Mouse (Mus musculus) heart, embryonic 12.5 days (tissue): ENCODE data around the gene Dusp1. TPM values are rescaled to one million over a fixed set of nuclear protein-coding genes. Genes with fewer than 3 reads are reported as not detected.

Experiments used
- ATAC-seq: fragments of 200-750 bp; cut with Nextera tagmentation; 2 replicates; pipeline ENCODE4 v1.8.0; 2017; ENCODE audit warnings: moderate TSS enrichment, moderate library complexity; ENCODE audit not compliant: insufficient number of reproducible peaks, low FRiP score
- H3K27ac ChIP-seq: fragments of 300-500 bp; sonication (generic); 2 replicates; pipeline ENCODE4 v1.5.1; 2016; ENCODE audit warnings: mild to moderate bottlenecking, moderate library complexity; ENCODE audit not compliant: poor library complexity, severe bottlenecking
- H3K27me3 ChIP-seq: fragments of 300-500 bp; sonication (generic); replicated peaks from 2 replicates; pipeline ENCODE4 v1.6.1; 2016; ENCODE audit warnings: mild to moderate bottlenecking, moderate library complexity
- H3K36me3 ChIP-seq: fragments of 300-500 bp; sonication (generic); 2 replicates; pipeline ENCODE4 v1.6.1; 2016; ENCODE audit warnings: mild to moderate bottlenecking, moderate library complexity
- H3K4me1 ChIP-seq: fragments of 300-500 bp; sonication (generic); replicated peaks from 2 replicates; pipeline ENCODE4 v1.6.1; 2016; ENCODE audit warnings: mild to moderate bottlenecking
- H3K4me2 ChIP-seq: fragments of 300-500 bp; sonication (generic); 2 replicates; pipeline ENCODE4 v1.6.1; 2016; ENCODE audit warnings: mild to moderate bottlenecking, moderate library complexity
- H3K4me3 ChIP-seq: fragments of 300-500 bp; sonication (generic); 2 replicates; pipeline ENCODE4 v1.5.1; 2016; ENCODE audit warnings: mild to moderate bottlenecking
- H3K9ac ChIP-seq: fragments of 300-500 bp; sonication (generic); 2 replicates; pipeline ENCODE4 v1.6.1; 2016; ENCODE audit warnings: mild to moderate bottlenecking, moderate library complexity
- H3K9me3 ChIP-seq: fragments of 300-500 bp; sonication (generic); replicated peaks from 2 replicates; pipeline ENCODE4 v1.6.1; 2016; ENCODE audit warnings: mild to moderate bottlenecking, moderate library complexity
- WGBS: fragments of 180-500 bp; shearing (Covaris S2); methylation state at CpG from one replicate; pipeline ENCODE4 v1.1.7; 2016; 5-methylcytosine and 5-hydroxymethylcytosine counted together
- polyA plus RNA-seq: library from polyadenylated mRNA; unstranded; fragments of >200 nt; fragmentation: Nextera tagmentation; extraction: Ambion mirVana; gene quantifications from 2 replicates; pipeline ENCODE4 v1.2.1, GENCODE M21; 2016

Dusp1 gene
- polyA plus RNA-seq, 1 experiment from 2014 or later: 36.2 TPM

DNA sequence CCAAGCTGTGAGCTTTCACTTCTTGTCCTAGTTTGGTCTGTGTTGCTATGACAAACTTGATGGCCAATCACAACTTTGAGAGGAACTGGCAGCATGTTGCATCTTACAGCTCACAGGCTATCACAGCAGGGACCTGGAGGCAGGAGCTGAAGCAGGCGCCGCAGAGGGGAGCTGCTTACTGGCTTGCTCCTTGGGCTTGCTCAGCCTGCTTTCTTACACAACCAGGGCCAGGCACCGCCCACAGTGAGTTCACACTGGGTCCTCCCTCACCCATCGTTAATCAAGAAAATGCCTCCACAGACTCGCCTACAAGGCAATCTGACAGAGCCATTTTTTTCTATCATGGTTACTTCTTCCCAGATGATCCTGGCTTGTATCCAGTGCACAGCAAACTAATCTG lies 74.7 kb downstream of the Dusp1 start:
- peaks cover 2% of the 10 kb centered on the region for H3K9me3 ChIP-seq
- no peak overlapping the region for H3K4me2 ChIP-seq
- H3K27me3 ChIP-seq: no peaks in the 10 kb centered on the region
- H3K9ac ChIP-seq: no peak overlapping the region
- WGBS: 54% methylated on average over 5 of the region's 5 CpGs
- H3K4me1 ChIP-seq: peaks cover 37% of the 10 kb centered on the region
- H3K27ac ChIP-seq: no peak overlapping the region
- H3K4me3 ChIP-seq: no peak overlapping the region
- no peaks in the 10 kb centered on the region for H3K36me3 ChIP-seq
- ATAC-seq: no peak

DNA sequence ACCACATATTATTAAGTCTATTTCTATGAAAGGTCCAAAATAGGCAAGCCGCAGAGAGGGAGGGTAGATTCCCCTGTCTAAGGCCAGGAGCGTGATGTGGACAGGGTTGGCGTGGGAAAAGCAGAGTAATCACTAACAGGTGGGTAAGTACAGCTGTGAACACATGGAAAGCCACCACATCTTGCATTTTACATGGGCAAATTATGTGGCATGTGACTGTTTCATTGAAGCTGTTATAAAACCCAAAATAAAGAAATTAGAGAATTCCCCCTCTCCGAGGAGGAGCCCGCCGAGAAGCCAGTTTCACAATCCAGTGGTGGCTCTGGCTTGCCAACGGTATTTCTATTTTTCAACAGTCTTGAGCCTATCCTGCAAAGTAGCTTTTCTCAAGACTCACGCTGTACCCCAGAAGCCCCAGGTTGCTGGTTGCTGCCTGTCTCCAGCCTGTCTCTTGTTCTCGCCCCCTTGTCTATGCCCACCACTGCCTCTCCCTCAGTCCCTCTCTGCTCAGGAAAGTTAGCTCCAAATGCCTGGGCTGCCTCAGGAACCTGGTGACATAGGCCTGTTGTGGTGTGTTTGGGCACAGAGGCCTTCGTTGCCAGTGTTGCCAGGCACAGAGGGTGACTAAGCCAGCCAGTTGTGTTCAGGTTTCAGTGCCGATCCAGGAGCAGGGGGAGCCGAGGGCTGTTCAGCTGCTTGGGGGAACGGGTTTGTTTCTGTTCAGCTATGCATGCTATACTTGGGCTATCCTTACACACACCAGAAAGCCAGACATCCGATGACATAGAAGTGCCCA lies 77.1 kb downstream of the Dusp1 start:
- no peak for ATAC-seq
- Histone ChIP-seq H3K4me1 (peaks cover 21% of the 10 kb centered on the region), H3K9me3 (no peaks in the 10 kb centered on the region), H3K4me3 (no peak overlapping the region), H3K9ac (no peak overlapping the region), H3K27me3 (no peaks in the 10 kb centered on the region), H3K36me3 (no peaks in the 10 kb centered on the region), H3K27ac (no peak overlapping the region), H3K4me2 (no peak overlapping the region)
- WGBS: 85% methylated on average over 14 of the region's 14 CpGs

DNA sequence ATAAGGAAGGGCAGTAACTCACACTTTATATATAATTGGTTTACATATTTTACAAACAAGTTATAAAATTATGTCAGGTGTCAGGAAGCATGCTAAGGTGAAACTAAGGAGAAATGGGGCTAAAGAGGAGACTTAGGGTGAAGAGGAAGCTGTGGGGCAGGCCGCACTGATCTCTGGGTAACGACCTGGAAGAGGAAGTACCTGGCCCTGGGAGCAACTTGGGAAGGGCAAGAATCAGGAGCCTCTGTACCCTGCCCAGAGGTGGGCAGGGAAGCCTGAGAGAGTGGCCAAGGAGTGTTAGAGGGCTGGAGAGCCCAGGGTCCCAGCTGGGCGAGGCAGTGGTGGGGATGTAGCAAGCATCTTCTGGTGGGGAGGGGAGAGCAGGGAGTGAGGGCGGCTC lies 81.0 kb downstream of the Dusp1 start:
- Histone ChIP-seq H3K4me3 (no peak overlapping the region), H3K4me2 (no peak overlapping the region), H3K36me3 (no peaks in the 10 kb centered on the region), H3K9ac (no peak overlapping the region), H3K4me1 (peaks cover 23% of the 10 kb centered on the region), H3K27me3 (no peaks in the 10 kb centered on the region), H3K9me3 (no peaks in the 10 kb centered on the region), H3K27ac (no peak overlapping the region)
- no peak for ATAC-seq
- WGBS: 90% methylated on average over 4 of the region's 4 CpGs

DNA sequence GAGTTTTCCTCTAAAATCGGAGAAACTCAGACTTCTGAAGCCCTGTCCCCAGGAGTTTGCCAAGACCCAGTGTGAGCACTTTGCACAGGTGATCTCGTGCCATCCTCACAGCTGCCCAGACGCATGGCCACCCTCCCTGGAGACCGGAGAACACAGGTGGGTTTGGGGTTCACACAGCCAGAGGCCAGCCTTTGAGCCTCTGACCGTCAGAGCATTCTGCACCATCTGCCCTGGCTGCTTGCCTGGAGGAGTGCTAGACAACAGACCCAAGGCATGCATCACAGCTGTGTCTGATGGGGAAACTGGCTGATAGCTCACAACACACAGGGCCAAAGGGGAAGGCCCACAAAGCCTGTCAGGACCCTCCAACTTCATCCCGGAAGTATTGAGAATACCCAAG lies 82.3 kb downstream of the Dusp1 start:
- ATAC-seq: no peak

DNA sequence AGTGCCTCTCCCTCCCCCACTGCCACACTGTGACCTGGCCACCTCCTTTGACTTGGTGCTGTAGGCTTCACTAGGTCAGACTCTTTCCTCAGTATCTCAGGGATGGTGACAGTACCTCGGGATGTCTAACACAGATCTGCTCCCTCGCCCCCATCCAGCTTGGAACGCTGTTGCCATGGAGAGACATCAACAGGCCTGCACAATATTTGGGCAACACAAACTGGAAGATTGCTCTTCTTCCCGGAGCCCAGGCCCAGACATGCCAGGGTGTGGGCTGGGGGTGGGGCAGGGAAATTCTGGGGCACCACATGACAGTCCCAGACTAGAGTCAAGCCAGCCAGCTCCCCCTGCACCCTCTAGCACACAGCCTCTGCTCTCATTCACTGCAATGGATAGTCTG lies 83.3 kb downstream of the Dusp1 start:
- WGBS: 40% methylated on average over 4 of the region's 4 CpGs
- H3K9ac ChIP-seq: peak overlapping the region; percentile 33; the same call in 1 of the 2 replicates
- peak overlapping the region; percentile 46; the same call in 1 of the 2 replicates for H3K27ac ChIP-seq

More for the DNA sequence above, 82.3 kb downstream of the Dusp1 start:
- no peak overlapping the region for H3K9ac ChIP-seq
- no peaks in the 10 kb centered on the region for H3K36me3 ChIP-seq
- no peak overlapping the region for H3K27ac ChIP-seq
- no peaks in the 10 kb centered on the region for H3K9me3 ChIP-seq
- no peak overlapping the region for H3K4me2 ChIP-seq
- H3K27me3 ChIP-seq: no peaks in the 10 kb centered on the region
- 74% methylated on average over 6 of the region's 6 CpGs for WGBS
- H3K4me1 ChIP-seq: peaks cover 23% of the 10 kb centered on the region
- H3K4me3 ChIP-seq: no peak overlapping the region

DNA sequence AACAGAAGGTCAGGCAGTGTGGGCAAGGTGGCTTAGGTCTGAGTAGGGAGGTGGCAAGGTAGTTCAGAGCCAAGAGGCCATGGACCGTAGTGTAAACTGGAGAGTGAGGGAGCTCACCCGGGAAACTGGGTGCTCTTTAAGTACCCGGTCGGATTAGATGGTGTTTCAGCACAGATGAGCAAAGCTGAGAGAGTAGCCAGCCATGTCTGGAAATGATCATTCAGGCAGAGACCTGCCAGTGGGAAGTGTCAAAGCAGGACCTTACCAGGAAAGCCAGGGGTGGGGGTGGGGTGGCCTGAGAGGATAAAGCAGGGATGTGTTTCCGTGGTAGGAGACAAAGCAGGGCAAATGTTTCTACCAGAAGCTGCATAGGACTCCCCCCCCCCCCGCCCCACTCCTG lies 85.1 kb downstream of the Dusp1 start:
- 35% methylated on average over 6 of the region's 6 CpGs for WGBS
- peaks cover 23% of the 10 kb centered on the region for H3K4me1 ChIP-seq
- no peaks in the 10 kb centered on the region for H3K9me3 ChIP-seq
- no peak overlapping the region for H3K27ac ChIP-seq
- H3K36me3 ChIP-seq: no peaks in the 10 kb centered on the region
- no peak overlapping the region for H3K4me2 ChIP-seq
- H3K27me3 ChIP-seq: no peaks in the 10 kb centered on the region
- ATAC-seq: no peak
- no peak overlapping the region for H3K4me3 ChIP-seq
- H3K9ac ChIP-seq: no peak overlapping the region

More for the DNA sequence above, 83.3 kb downstream of the Dusp1 start:
- ATAC-seq: 0 out of 2 replicates have a peak, but pooled peaks have one; percentile 19
- no peaks in the 10 kb centered on the region for H3K9me3 ChIP-seq
- H3K4me2 ChIP-seq: no peak overlapping the region
- no peaks in the 10 kb centered on the region for H3K36me3 ChIP-seq
- H3K4me3 ChIP-seq: no peak overlapping the region
- no peaks in the 10 kb centered on the region for H3K27me3 ChIP-seq
- peaks cover 23% of the 10 kb centered on the region for H3K4me1 ChIP-seq

DNA sequence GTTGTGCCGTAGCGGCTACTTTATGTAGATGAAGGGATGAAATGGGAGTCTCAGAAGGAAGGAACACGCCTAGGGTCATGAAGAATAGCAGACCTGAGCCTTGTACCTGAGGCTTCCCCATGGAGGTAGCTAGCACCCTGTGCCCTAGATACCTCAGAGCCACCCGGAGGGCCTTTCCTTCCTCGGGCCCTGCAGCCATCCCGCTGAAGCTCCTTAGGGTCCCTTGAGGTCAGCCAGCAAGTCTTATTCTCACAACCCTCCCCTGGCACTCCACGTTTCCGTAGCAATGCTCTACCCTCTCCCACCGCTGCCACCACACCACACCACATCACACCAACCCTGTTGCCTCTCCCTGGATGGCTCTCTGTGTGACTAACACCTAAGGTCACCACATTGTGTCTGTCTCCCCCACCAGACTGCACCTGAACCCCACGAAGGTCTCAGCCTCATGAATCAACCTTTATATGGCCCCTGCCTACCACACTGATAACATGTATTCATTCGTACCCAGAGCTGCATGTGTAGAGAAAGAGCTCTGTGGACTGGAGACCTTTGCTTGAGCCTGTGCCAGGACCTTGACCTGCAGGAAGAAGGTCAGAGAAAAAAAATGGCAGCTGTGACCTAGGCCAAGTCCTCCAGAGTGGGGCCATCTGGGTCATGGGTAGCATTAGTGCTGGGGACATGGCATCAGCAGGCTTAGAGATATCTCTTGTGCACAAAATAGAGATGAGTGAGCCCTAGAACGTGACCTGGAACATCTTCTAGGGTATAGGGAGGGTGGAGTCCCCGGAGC lies 93.6 kb downstream of the Dusp1 start:
- Histone ChIP-seq H3K9ac (no peak overlapping the region), H3K27ac (no peak overlapping the region), H3K9me3 (no peaks in the 10 kb centered on the region), H3K4me3 (no peak overlapping the region), H3K27me3 (no peaks in the 10 kb centered on the region), H3K4me2 (no peak overlapping the region), H3K4me1 (peaks cover 14% of the 10 kb centered on the region), H3K36me3 (no peaks in the 10 kb centered on the region)
- WGBS: 81% methylated on average over 13 of the region's 13 CpGs
- ATAC-seq: no peak

DNA sequence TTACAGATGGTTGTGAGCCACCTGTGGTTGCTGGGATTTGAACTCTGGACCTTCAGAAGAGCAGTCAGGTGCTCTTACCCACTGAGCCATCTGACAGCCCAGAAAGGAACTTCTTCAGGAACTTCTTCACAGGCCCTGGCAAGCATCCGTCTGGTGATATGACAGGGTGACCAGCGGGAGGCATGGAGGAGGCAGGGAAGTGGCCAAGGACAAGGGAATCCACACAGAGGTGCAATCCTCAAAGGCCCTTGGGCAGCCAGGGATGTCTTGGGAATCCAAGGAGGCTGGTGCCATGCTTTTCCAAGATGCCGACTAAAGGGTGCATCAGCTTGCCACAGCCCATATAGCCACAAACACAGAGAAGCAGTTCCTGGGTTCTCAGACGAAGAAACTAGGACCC lies 94.3 kb downstream of the Dusp1 start:
- H3K4me1 ChIP-seq: peaks cover 19% of the 10 kb centered on the region
- H3K9me3 ChIP-seq: no peaks in the 10 kb centered on the region
- no peak for ATAC-seq
- no peak overlapping the region for H3K4me2 ChIP-seq
- no peaks in the 10 kb centered on the region for H3K27me3 ChIP-seq
- H3K4me3 ChIP-seq: no peak overlapping the region
- H3K36me3 ChIP-seq: no peaks in the 10 kb centered on the region
- no peak overlapping the region for H3K27ac ChIP-seq
- no peak overlapping the region for H3K9ac ChIP-seq
- WGBS: 76% methylated on average over 4 of the region's 4 CpGs

DNA sequence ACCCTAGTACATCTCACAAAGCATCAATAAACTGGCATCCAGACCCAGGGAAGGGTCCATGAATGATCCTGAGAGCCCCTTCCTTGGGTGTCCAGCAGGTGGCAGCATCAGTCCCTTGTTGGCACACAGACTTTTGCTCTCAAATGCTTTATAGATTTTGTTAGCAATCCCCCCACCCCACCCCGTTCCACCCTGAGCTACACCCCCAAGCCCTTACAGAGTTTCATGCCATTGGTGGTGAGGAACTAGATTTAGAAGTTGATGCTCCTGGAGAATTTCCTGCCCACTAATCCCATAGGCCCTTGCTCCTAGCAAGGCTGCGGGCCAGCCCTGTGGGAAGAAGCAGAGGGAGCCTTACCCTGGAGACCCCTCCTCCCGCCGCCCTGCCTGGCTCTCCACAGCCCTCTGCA lies 95.2 kb downstream of the Dusp1 start:
- Histone ChIP-seq H3K9me3 (no peaks in the 10 kb centered on the region), H3K4me2 (peak overlapping the region; percentile 24), H3K27me3 (no peaks in the 10 kb centered on the region), H3K27ac (no peak overlapping the region), H3K4me1 (peaks cover 19% of the 10 kb centered on the region), H3K36me3 (no peaks in the 10 kb centered on the region), H3K4me3 (no peak overlapping the region), H3K9ac (no peak overlapping the region)
- ATAC-seq: 0 out of 2 replicates have a peak, but pooled peaks have one; percentile 1
- 9% methylated on average over 4 of the region's 4 CpGs for WGBS

DNA sequence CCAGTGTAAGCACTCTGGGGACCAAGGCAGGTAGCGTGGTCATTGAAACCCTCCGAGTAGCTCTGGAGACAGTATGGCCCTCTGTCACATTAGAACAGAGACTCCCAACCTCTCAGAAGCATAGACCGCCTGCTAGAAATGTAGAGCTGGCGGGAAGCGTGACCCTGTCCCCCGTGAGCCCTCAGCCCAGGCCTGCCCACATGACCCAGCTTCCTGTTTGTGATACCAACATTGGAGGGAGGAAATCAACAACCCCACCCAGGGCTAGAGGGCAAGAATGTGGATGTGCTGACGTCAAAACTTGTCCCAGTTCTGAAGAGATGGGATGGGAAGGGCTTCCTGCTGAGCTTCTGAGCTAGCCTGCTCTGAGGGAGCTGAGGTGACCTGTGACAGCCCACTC lies 97.0 kb downstream of the Dusp1 start:
- Histone ChIP-seq H3K4me3 (no peak overlapping the region), H3K9me3 (no peaks in the 10 kb centered on the region), H3K4me1 (peaks cover 19% of the 10 kb centered on the region), H3K4me2 (no peak overlapping the region), H3K27me3 (no peaks in the 10 kb centered on the region), H3K36me3 (no peaks in the 10 kb centered on the region), H3K27ac (no peak overlapping the region), H3K9ac (no peak overlapping the region)
- 53% methylated on average over 7 of the region's 7 CpGs for WGBS
- peak; percentile 64 for ATAC-seq

DNA sequence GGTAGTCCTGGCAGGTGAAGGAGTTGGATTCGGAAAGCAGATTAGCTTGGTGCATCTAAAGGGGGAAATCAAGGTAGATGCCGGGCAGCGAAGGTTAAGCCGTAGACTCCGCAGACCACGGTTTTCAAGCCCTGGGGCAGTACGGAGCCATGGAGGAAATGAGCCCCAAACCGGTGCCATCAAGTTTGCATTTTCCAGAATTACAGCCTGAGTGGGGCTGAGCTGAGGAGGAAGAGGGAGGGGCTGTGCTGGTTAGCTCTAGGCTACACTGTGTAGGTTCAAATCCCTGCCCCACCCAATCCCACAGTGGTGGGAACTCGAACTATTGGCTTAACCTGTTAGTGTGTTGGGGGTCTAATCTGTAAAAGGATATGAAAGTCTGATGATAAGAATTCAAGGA lies 97.4 kb downstream of the Dusp1 start:
- Histone ChIP-seq H3K9ac (no peak overlapping the region), H3K9me3 (no peaks in the 10 kb centered on the region), H3K36me3 (no peaks in the 10 kb centered on the region), H3K4me1 (peaks cover 19% of the 10 kb centered on the region), H3K27me3 (no peaks in the 10 kb centered on the region), H3K4me3 (no peak overlapping the region), H3K4me2 (no peak overlapping the region), H3K27ac (no peak overlapping the region)
- WGBS: 73% methylated on average over 9 of the region's 9 CpGs
- ATAC-seq: peak; percentile 35; the same call in 1 of the 2 replicates
